Mouse (Mus musculus) brain, embryonic 14.5 days (tissue): Measurements from ENCODE around the gene Tpd52l2.

ENCODE experiments used
- CTCF ChIP-seq: fragments of 200-500 bp; IDR thresholded peaks from 2 replicates; pipeline ENCODE4 v1.5.1; 2012; ENCODE audit warnings: inconsistent platforms, mild to moderate bottlenecking, moderate library complexity, borderline replicate concordance; ENCODE audit not compliant: insufficient read depth, insufficient read length; ENCODE audit errors: extremely low read depth
- POLR2A ChIP-seq: fragments of 200-500 bp; IDR thresholded peaks from 2 replicates; pipeline ENCODE4 v1.6.1; 2012; ENCODE audit warnings: mild to moderate bottlenecking, inconsistent platforms, borderline replicate concordance; ENCODE audit not compliant: poor library complexity, insufficient read depth, insufficient read length, severe bottlenecking; ENCODE audit errors: extremely low read depth

DNA sequence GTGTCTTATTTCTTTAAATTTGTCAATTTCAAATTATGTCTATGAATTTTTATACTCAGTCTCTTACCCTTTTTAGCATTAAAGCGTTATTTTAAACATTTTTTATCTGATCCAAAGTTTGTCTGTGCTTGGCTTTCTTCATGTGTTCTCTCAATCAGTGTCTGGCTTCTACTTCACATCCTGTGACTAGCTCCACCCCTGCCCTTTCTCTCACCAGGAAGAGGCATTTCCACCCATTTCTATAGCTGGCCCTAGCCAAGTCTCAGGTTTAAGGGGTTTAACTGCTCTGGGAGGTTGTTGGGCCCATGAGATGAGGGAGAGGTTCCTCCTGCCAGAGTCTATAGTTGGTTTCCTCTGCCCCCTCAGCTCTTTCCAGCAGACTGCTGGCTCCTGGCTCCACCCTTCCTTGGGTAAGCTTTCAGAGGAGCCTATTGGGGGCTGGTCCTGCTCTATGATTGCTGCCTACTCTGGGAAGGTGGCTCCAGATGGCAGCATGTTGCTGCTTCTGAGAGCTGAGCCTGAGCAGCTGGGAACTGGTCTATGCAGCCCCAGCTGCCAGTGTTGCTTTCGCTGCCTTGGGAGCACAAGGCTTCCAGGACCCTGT, 40.6 kb downstream of the Tpd52l2 start:
- TF ChIP-seq CTCF (no peak), POLR2A (no peak)
